Comparison of ENCODE assay signal across 15 mouse cellular contexts in genomic region chr9:25048289-25048688, GRCm38 (mm10). TPM values are rescaled to one million over a fixed set of nuclear protein-coding genes. Genes with fewer than 3 reads are reported as not detected.
A peak's percentile ranks its signal among the peaks of the same experiment; 100 is the strongest.
DNase-seq lines count a peak whose midpoint lies in the region; ATAC-seq and TF ChIP-seq lines count a peak whose summit lies in the region.
"Had no signal": no experiment of that assay in that cellular context is flagged by ENCODE, and none has a peak within 500 bp of the region (broad histone marks: within the 10 kb centered on the region; RNA-seq: fewer than 3 reads in every experiment).

No protein-coding gene starts in this region.

- H3K4me1 ChIP-seq in heart, adult 2 months (ENCODE audit: control insufficient read depth, insufficient read depth, low read length): 0 out of 2 replicates have a peak, but pooled peaks cover 3% of the 10 kb centered on the region
- H3K4me1 ChIP-seq in liver, postnatal 0 days (ENCODE audit: insufficient read depth): no peaks in the 10 kb centered on the region
- no peaks in the 10 kb centered on the region for H3K4me1 ChIP-seq in hindbrain, embryonic 11.5 days (replicated peaks; ENCODE audit: control insufficient read depth, insufficient read depth, low read length)

- WGBS in heart, adult 2 months: 13% methylated on average over 2 of the region's 2 CpGs
- 26% methylated on average over 2 of the region's 2 CpGs for WGBS in liver, postnatal 0 days (ENCODE audit: insufficient replicate concordance)
- 51% methylated on average over 2 of the region's 2 CpGs for WGBS in hindbrain, embryonic 11.5 days

- no peak overlapping the region for H3K27ac ChIP-seq in heart, adult 2 months
- 0 out of 2 replicates have a peak overlapping the region, but pooled peaks have one; percentile 3 for H3K27ac ChIP-seq in liver, postnatal 0 days (ENCODE audit: low read depth)
- H3K27ac ChIP-seq in hindbrain, embryonic 11.5 days (ENCODE audit: low read depth, low read length): no peak overlapping the region
- H3K27ac ChIP-seq: gastrocnemius, adult 2 months; hindbrain, postnatal 0 days had no signal

- no peak overlapping the region for H3K9ac ChIP-seq in heart, adult 2 months (ENCODE audit: low read depth, low read length)
- no peak overlapping the region for H3K9ac ChIP-seq in liver, postnatal 0 days (replicated peaks)
- H3K9ac ChIP-seq in hindbrain, embryonic 11.5 days (ENCODE audit: low read depth, low read length): no peak overlapping the region

- TF ChIP-seq CTCF in heart, adult 2 months (IDR thresholded peaks at IDR 0.05): no peak
- no peak for TF ChIP-seq CTCF in liver, postnatal 0 days (IDR thresholded peaks at IDR 0.05; ENCODE audit: low read depth)

- peak; percentile 9 to 13 for DNase-seq in heart, adult 18-20 months
- no peak for DNase-seq in heart, adult 2 months
- peak; percentile 18 for DNase-seq in kidney, postnatal 14 days
- no peak for DNase-seq in kidney, adult 18-20 months
- no peak for DNase-seq in liver, postnatal 0 days
- DNase-seq in hindbrain, embryonic 11.5 days (ENCODE audit: low spot score): no peak
- DNase-seq: B cell, adult 2 months; cerebellum, postnatal 14 days; gastrocnemius, adult 2 months had no signal

- no peak for TF ChIP-seq EP300 in heart, adult 2 months (IDR thresholded peaks at IDR 0.05; ENCODE audit: insufficient read depth, low read depth, low read length)
- TF ChIP-seq EP300 in liver, postnatal 0 days (IDR thresholded peaks at IDR 0.05; ENCODE audit: low read depth): no peak

- intact Hi-C loops in heart, adult 2 months (cut with DNase I): no loop called here

- ATAC-seq in erythroblast, adult 5-6 weeks (replicated peaks; ENCODE audit: low FRiP score, poor library complexity, severe bottlenecking): 0 out of 2 replicates have a peak, but pooled peaks have one; percentile 25
- no peak for ATAC-seq in liver, postnatal 0 days
- no peak for ATAC-seq in hindbrain, embryonic 11.5 days (ENCODE audit: low FRiP score)
- no peak for ATAC-seq in activated CD4-positive, CD25-positive, alpha-beta regulatory T cell, adult 4 months
- ATAC-seq: hindbrain, postnatal 0 days had no signal

- H3K27me3 ChIP-seq in heart, adult 2 months (ENCODE audit: control insufficient read depth, insufficient read depth, low read length): no peaks in the 10 kb centered on the region
- no peaks in the 10 kb centered on the region for H3K27me3 ChIP-seq in liver, postnatal 0 days (ENCODE audit: insufficient read depth, low read length)
- no peaks in the 10 kb centered on the region for H3K27me3 ChIP-seq in hindbrain, embryonic 11.5 days (ENCODE audit: control insufficient read depth, insufficient read depth, low read length)

- no peaks in the 10 kb centered on the region for H3K79me2 ChIP-seq in heart, adult 2 months (replicated peaks; ENCODE audit: control insufficient read depth, insufficient read depth, low read length)

- no peaks in the 10 kb centered on the region for H3K9me3 ChIP-seq in liver, postnatal 0 days (ENCODE audit: low read length)
- no peaks in the 10 kb centered on the region for H3K9me3 ChIP-seq in hindbrain, embryonic 11.5 days (ENCODE audit: control insufficient read depth, low read length)

- no peak overlapping the region for H3K4me3 ChIP-seq in heart, adult 2 months
- no peak overlapping the region for H3K4me3 ChIP-seq in liver, postnatal 0 days (ENCODE audit: low read depth, low read length)
- H3K4me3 ChIP-seq in hindbrain, embryonic 11.5 days (ENCODE audit: low read depth, low read length): no peak overlapping the region
- H3K4me3 ChIP-seq: gastrocnemius, adult 2 months had no signal

- no peaks in the 10 kb centered on the region for H3K36me3 ChIP-seq in heart, adult 2 months (ENCODE audit: control insufficient read depth, insufficient read depth, low read length)
- no peaks in the 10 kb centered on the region for H3K36me3 ChIP-seq in liver, postnatal 0 days (replicated peaks; ENCODE audit: insufficient read depth, low read length)
- H3K36me3 ChIP-seq in hindbrain, embryonic 11.5 days (ENCODE audit: control insufficient read depth, insufficient read depth, low read length): no peaks in the 10 kb centered on the region

- H3K4me2 ChIP-seq in liver, postnatal 0 days (ENCODE audit: low read depth, low read length): peak overlapping the region; percentile 2; the same call in 1 of the 2 replicates
- H3K4me2 ChIP-seq in hindbrain, embryonic 11.5 days (replicated peaks; ENCODE audit: low read depth, low read length): no peak overlapping the region

- no peak for TF ChIP-seq POLR2A in heart, adult 2 months (IDR thresholded peaks at IDR 0.05; ENCODE audit: insufficient read depth, low read depth, low read length)

RNA-seq across cellular contexts. Expression of gene Gm10181, which starts 40.9 kb away (rescaled TPM):
- not detected for total RNA-seq in heart, adult 18-20 months (2021)
- total RNA-seq in heart, adult 2 months (2021): not detected
- polyA plus RNA-seq in heart, adult 2 months (2012; rRNA removed): not detected in 2 replicates
- total RNA-seq in erythroblast, adult 5-6 weeks (2015; ENCODE audit: low replicate concordance): not detected in 2 replicates
- total RNA-seq in erythroblast, adult 5-6 weeks (2017; ENCODE audit: low replicate concordance): not detected in 2 replicates
- polyA plus RNA-seq in liver, postnatal 0 days (2015; fragmentation: Nextera tagmentation; extraction: Ambion mirVana): not detected in 2 replicates
- not detected in 2 replicates for polyA plus RNA-seq in hindbrain, embryonic 11.5 days (2014; fragmentation: Nextera tagmentation; extraction: Ambion mirVana)
- polyA plus RNA-seq in activated CD4-positive, CD25-positive, alpha-beta regulatory T cell, adult 4 months (2017; shearing (Covaris generic)): not detected
- total RNA-seq: gastrocnemius, adult 2 months; hindbrain, postnatal 0 days; layer of hippocampus, postnatal 25 days; MEL had no signal
- polyA plus RNA-seq: hindbrain, postnatal 0 days; limb, embryonic 14.5 days had no signal

Comparison
In these comparisons a context has a peak if more than half of its experiments do, and no peak if none do; other contexts are left out.
1. DNase-seq: peak in heart, adult 18-20 months (2 of 2) and kidney, postnatal 14 days (single experiment); none in heart, adult 2 months (0 of 2), kidney, adult 18-20 months (single experiment), liver, postnatal 0 days (single experiment) and hindbrain, embryonic 11.5 days (single experiment).